Mouse (Mus musculus) liver, embryonic 12.5 days (tissue): ENCODE results near the gene Gm26727. TPM values are rescaled to one million over a fixed set of nuclear protein-coding genes. Genes with fewer than 3 reads are reported as not detected.

Source experiments
- polyA plus RNA-seq: library from polyadenylated mRNA; unstranded; fragments of >200 nt; fragmentation: Nextera tagmentation; extraction: Ambion mirVana; gene quantifications from 2 replicates; pipeline ENCODE4 v1.2.1, GENCODE M21; 2016

The Gm26727 gene
- polyA plus RNA-seq, 1 experiment from 2014 or later: not detected

Other genes starting within 250 kb of the Gm26727 start
- gene Gm21830, start 19.5 kb downstream of the Gm26727 start, polyA plus RNA-seq: not detected in 2 replicates
- not detected in 2 replicates for gene Xirp2, start 12.8 kb upstream of the Gm26727 start, polyA plus RNA-seq
- gene B3galt1, start 132.7 kb upstream of the Gm26727 start, polyA plus RNA-seq: 0.61 TPM in 2 replicates